Mouse (Mus musculus) fat pad, adult 2 months (tissue): Measurements from ENCODE around the gene Npy1r.

Experiments used
- DNase-seq: peaks from one replicate; pipeline ENCODE4 v3.0.0-alpha.2; 2011; ENCODE audit warnings: low read depth, low spot score; ENCODE audit errors: extremely low read depth

Npy1r gene

GRCm38 (mm10) chr8:66696970-66697843 is at the start of gene Npy1r:
Gene Npy1r (plus strand): TSS chr8:66697192.
- no peak for DNase-seq

GRCm38 (mm10) chr8:66681261-66681660 is 15.7 kb upstream of the Npy1r start:
- no peak for DNase-seq

GRCm38 (mm10) chr8:66687511-66688329 is 9.3 kb upstream of the Npy1r start, which contains the start of gene Npy5r:
Gene Npy5r (minus strand): TSS chr8:66688128.
- no peak for DNase-seq

- no peak for DNase-seq
These were observed 8.6 kb upstream of the Npy1r start for GRCm38 (mm10) chr8:66688395-66688794.

- no peak for DNase-seq
These were observed 8.2 kb upstream of the Npy1r start for GRCm38 (mm10) chr8:66688799-66689198.

GRCm38 (mm10) chr8:66690402-66690801 is 6.6 kb upstream of the Npy1r start:
- no peak for DNase-seq

- no peak for DNase-seq
These were observed 1.0 kb downstream of the Npy1r start for GRCm38 (mm10) chr8:66698011-66698410.

- DNase-seq = no peak
These were observed 1.8 kb downstream of the Npy1r start for GRCm38 (mm10) chr8:66698782-66699181.

- no peak for DNase-seq
These were observed 17.5 kb downstream of the Npy1r start for GRCm38 (mm10) chr8:66714324-66714975.

- DNase-seq = no peak
These were observed 25.8 kb downstream of the Npy1r start for GRCm38 (mm10) chr8:66722835-66723234.

GRCm38 (mm10) chr8:66729446-66729845 is 32.5 kb downstream of the Npy1r start:
- no peak for DNase-seq

- no peak for DNase-seq
These were observed 35.0 kb downstream of the Npy1r start for GRCm38 (mm10) chr8:66731957-66732356.

GRCm38 (mm10) chr8:66742359-66742758 is 45.4 kb downstream of the Npy1r start:
- no peak for DNase-seq

- DNase-seq = no peak
These were observed 48.6 kb downstream of the Npy1r start for GRCm38 (mm10) chr8:66745612-66746011.

GRCm38 (mm10) chr8:66751621-66752020 is 54.6 kb downstream of the Npy1r start:
- DNase-seq = no peak

- DNase-seq = no peak
These were observed 59.2 kb downstream of the Npy1r start for GRCm38 (mm10) chr8:66756161-66756560.
